Mouse (Mus musculus) cortical plate, adult 2 months (tissue): Measurements from ENCODE around the gene Kcnip2.

Experiments used
- CTCF ChIP-seq: fragments of 200-500 bp; IDR thresholded peaks from 2 replicates; pipeline ENCODE4 v1.5.1; 2011; ENCODE audit warnings: mild to moderate bottlenecking, control low read depth, low read length; ENCODE audit not compliant: insufficient read depth; ENCODE audit errors: extremely low read depth
- POLR2A ChIP-seq: fragments of 200-500 bp; IDR thresholded peaks from 2 replicates; pipeline ENCODE4 v1.6.1; 2011; ENCODE audit warnings: mild to moderate bottlenecking, low read length, control low read depth; ENCODE audit not compliant: insufficient read depth; ENCODE audit errors: extremely low read depth

GRCm38 (mm10) chr19:45780350-45780915 lies 35.4 kb downstream of the Kcnip2 start:
- TF ChIP-seq CTCF (no peak), POLR2A (no peak)
